Mouse (Mus musculus): ENCODE data around the gene Dpp9. TPM values are rescaled to one million over a fixed set of nuclear protein-coding genes. Genes with fewer than 3 reads are reported as not detected.
A peak's percentile ranks its signal among the peaks of the same experiment; 100 is the strongest.
"Not testable (repeated sequence)": the region's sequence is repeated elsewhere in the genome, so short reads cannot be mapped to it uniquely, and the experiment has no call there.

Gene Dpp9
- polyA plus RNA-seq (2016; fragmentation: Nextera tagmentation; extraction: Ambion mirVana), result 41.0 and 43.9 TPM in 2 replicates

DNA sequence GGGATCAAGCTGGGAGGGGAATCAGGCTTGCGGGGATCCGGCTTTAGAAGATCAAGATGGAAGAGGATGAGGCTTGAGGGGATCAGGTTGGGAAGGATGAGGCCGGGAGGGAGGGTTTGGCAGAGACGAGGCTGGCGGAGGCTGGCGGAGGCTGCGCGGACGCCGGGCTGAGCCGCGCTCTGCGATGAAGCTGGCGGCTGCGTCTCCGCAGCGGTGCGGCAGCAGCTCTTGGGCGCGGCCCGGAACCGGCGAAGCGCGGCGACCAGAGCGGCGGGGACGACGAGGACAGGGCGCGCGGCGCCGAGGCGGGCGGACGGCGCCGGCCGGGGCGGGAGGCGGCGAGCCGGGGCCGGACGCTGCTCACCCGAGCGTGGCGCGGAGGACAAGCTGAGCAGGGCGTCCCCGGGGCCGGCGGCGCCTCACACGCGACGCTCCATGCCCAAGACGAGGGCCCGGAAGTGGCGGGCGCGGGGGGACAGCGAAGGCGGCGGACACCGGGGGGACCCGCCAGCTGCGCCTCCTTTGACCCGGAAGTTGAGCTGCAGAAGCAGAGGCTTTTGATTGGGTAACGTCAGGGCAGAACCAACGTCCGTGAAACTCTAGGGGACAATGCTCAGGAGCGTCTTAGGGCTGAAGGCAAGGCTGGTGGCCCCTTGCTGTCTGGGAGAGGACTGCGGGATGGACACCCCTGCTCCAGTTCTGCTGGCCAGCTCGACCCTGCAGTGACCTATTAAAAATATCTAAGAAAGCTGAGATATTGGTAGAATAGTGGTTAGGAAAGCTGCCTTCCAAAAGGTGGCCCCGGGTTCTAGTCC is at the start of gene Dpp9:
Dpp9 (minus strand) TSS at position 529 of the 815 bp plus-strand sequence.
- H3K9ac ChIP-seq (replicated peaks), result peak within 1 kb of the TSS; percentile 77
- peak within 1 kb of the TSS; percentile 82 for H3K4me3 ChIP-seq
- peaks cover 24% of the 10 kb centered on the region for H3K4me1 ChIP-seq
- peak; percentile 99 for ATAC-seq (ENCODE audit: low FRiP score, low read depth)
- no peaks in the 10 kb centered on the region for H3K36me3 ChIP-seq
- WGBS, result under 1% methylated on average over 73 of the region's 78 CpGs
- peak within 1 kb of the TSS; percentile 87 for H3K4me2 ChIP-seq (replicated peaks)
- no peaks in the 10 kb centered on the region for H3K9me3 ChIP-seq
- no peaks in the 10 kb centered on the region for H3K27me3 ChIP-seq
- peak within 1 kb of the TSS; percentile 85 for H3K27ac ChIP-seq (replicated peaks)

DNA sequence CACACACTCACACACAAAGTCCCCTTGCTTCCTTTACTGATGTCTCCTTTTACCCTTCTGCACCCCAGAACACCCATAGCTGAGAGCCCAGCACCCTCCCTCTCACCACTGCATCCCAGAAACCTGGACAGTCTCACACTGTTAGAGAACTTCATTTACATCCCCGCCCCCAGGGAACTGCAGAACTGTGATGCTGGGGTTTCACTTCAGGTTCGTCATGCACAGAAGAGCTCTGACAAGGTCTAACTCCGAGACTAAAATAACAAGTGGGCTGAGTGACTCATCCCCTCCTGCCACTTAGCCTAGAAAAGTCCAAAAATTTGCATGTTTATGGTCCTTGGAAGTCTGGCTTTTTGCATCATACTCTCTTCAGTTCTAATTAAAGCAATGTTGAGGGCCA is 47.6 kb upstream of the Dpp9 start:
- peaks cover 10% of the 10 kb centered on the region for H3K4me1 ChIP-seq
- no peak for ATAC-seq (ENCODE audit: low FRiP score, low read depth)
- no peak overlapping the region for H3K9ac ChIP-seq (replicated peaks)
- H3K27ac ChIP-seq (replicated peaks), result no peak overlapping the region
- peaks cover 23% of the 10 kb centered on the region for H3K36me3 ChIP-seq
- 74% methylated on average over 3 of the region's 3 CpGs for WGBS
- no peak overlapping the region for H3K4me3 ChIP-seq
- no peaks in the 10 kb centered on the region for H3K9me3 ChIP-seq
- H3K4me2 ChIP-seq (replicated peaks), result no peak overlapping the region
- no peaks in the 10 kb centered on the region for H3K27me3 ChIP-seq

DNA sequence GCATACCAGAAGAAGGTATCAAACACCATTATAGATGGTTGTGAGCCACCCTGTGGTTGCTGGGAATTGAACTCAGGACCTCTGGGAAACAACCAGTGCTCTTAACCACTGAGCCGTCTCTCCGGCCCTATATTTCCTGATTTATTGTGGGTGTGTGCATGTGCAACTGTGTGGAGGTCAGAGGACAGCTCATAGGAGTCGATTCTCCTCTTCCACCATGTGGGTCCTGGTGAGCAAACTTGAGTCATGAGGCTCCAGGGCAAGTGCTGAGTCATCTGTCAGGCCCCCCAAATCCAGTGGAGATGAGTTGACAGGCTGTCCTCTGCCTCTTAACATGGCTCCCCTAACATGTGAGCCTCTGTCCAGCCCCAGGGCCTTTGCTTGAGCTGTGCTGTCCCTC is 47.2 kb upstream of the Dpp9 start:
- peaks cover 14% of the 10 kb centered on the region for H3K4me1 ChIP-seq
- H3K27me3 ChIP-seq, result no peaks in the 10 kb centered on the region
- WGBS, result 91% methylated on average over 3 of the region's 3 CpGs
- peaks cover 27% of the 10 kb centered on the region for H3K36me3 ChIP-seq
- H3K27ac ChIP-seq (replicated peaks), result no peak overlapping the region
- H3K4me2 ChIP-seq (replicated peaks), result no peak overlapping the region
- ATAC-seq (ENCODE audit: low FRiP score, low read depth), result no peak
- no peaks in the 10 kb centered on the region for H3K9me3 ChIP-seq
- no peak overlapping the region for H3K9ac ChIP-seq (replicated peaks)
- no peak overlapping the region for H3K4me3 ChIP-seq

- Histone ChIP-seq H3K9me3 (no peaks in the 10 kb centered on the region), H3K4me3 (no peak overlapping the region), H3K4me1 (peaks cover 21% of the 10 kb centered on the region), H3K36me3 (peaks cover 36% of the 10 kb centered on the region), H3K9ac (replicated peaks) (no peak overlapping the region), H3K27me3 (no peaks in the 10 kb centered on the region), H3K27ac (replicated peaks) (no peak overlapping the region), H3K4me2 (replicated peaks) (no peak overlapping the region)
- 96% methylated on average over 4 of the region's 4 CpGs for WGBS
- ATAC-seq (ENCODE audit: low FRiP score, low read depth), result no peak
Observed at GRCm38 (mm10) chr17:56265011-56265410, 46.3 kb upstream of the Dpp9 start.

- Histone ChIP-seq H3K27ac (replicated peaks) (no peak overlapping the region), H3K27me3 (no peaks in the 10 kb centered on the region), H3K36me3 (peaks cover 46% of the 10 kb centered on the region), H3K9ac (replicated peaks) (no peak overlapping the region), H3K9me3 (no peaks in the 10 kb centered on the region), H3K4me2 (replicated peaks) (no peak overlapping the region), H3K4me1 (peaks cover 25% of the 10 kb centered on the region), H3K4me3 (no peak overlapping the region)
- ATAC-seq (ENCODE audit: low FRiP score, low read depth), result peak; percentile 55
- 23% methylated on average over 8 of the region's 8 CpGs for WGBS
Observed at GRCm38 (mm10) chr17:56264020-56264419, 45.3 kb upstream of the Dpp9 start.

DNA sequence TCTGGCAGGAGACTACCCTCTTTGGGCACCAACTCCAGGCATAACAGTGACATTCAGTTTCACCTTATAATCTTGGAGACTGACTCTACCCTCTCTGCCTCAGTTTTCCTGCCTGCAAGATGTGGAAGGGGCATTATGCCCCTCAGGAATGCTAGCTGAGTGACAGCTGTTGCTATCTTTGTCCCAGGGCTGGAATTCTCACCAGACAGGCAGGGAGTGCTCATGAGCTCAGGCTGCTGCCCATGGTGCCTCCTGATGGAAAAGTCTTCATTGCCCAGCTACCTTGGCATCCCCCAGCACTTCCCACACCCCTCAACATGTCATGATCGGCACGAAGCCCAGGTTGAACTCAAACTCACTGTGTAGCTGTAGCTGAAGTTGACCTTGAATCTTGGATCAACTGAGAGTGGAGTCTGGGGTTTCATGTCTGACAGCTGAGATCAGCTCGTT is 44.0 kb upstream of the Dpp9 start:
- Histone ChIP-seq H3K36me3 (peaks cover 54% of the 10 kb centered on the region), H3K9ac (replicated peaks) (no peak overlapping the region), H3K27me3 (no peaks in the 10 kb centered on the region), H3K4me1 (peaks cover 37% of the 10 kb centered on the region), H3K4me2 (replicated peaks) (no peak overlapping the region), H3K4me3 (no peak overlapping the region), H3K27ac (replicated peaks) (no peak overlapping the region), H3K9me3 (no peaks in the 10 kb centered on the region)
- 93% methylated on average over 3 of the region's 3 CpGs for WGBS
- no peak for ATAC-seq (ENCODE audit: low FRiP score, low read depth)

DNA sequence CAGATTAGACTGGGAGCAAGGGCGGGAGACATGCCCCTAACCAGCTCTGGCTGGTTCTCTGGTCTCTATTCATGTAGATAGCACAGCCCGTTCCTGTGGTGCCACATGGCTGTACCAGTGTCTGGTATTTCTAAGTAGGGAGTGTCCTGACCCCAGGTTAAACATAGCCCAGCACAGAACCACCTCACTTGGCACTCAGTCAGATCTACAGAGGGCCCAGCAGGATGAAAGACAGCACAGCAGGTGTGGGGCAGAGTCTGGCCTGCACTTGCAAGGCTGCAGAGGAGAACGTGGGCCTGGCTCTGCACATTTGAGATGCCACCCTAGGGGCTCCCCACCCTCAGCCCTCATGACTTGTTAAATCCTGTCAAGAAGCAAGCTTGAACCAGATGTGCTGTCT is 42.5 kb upstream of the Dpp9 start:
- Histone ChIP-seq H3K4me1 (peaks cover 42% of the 10 kb centered on the region), H3K9me3 (no peaks in the 10 kb centered on the region), H3K4me3 (no peak overlapping the region), H3K9ac (replicated peaks) (no peak overlapping the region; the same call in 1 of the 2 replicates), H3K27ac (replicated peaks) (no peak overlapping the region), H3K4me2 (replicated peaks) (no peak overlapping the region), H3K27me3 (no peaks in the 10 kb centered on the region), H3K36me3 (peaks cover 54% of the 10 kb centered on the region)
- WGBS, result 79% methylated on average over 3 of the region's 3 CpGs
- no peak for ATAC-seq (ENCODE audit: low FRiP score, low read depth)

DNA sequence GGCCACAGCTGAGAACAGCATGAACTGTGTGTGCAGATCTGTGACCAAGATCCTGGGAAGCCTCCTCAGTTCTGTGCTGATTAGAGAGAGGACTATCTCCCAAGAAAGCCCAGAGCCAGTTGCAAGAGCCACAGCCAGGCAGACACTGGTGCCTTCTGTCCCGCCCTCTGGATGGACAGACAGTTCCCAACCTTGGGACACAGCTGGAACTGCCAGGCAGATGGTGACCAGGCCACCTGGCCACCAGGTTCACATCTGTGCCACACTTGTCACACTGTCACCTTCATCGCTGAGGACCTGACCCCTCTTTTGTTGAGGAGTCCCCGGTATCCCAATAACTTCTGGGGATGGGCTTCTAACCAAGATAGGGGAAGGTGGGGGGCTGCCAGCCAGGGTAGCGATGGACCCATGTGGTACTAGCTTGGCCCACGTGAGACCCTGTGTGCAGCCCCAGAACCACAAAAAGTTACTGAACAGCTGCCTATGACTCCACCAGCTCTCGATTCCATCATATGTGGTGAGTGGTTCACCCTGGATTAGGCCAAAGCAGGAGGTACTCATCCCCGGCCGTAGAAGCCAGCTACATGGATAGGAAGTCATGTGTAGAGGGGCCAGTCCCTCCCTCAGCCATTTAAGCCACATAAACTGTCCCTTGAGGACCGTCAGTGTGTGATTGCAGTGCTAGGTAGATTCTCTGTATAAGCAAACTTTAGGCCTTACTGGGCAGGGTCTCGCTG is 40.8 kb upstream of the Dpp9 start:
- no peaks in the 10 kb centered on the region for H3K9me3 ChIP-seq

GRCm38 (mm10) chr17:56258812-56259211 is 40.1 kb upstream of the Dpp9 start:
- H3K27me3 ChIP-seq; H3K9me3 ChIP-seq; H3K4me2 ChIP-seq (replicated peaks); ATAC-seq (ENCODE audit: low FRiP score, low read depth); H3K9ac ChIP-seq (replicated peaks); H3K4me3 ChIP-seq; H3K27ac ChIP-seq (replicated peaks): not testable (repeated sequence)
- peaks cover 39% of the 10 kb centered on the region for H3K4me1 ChIP-seq
- WGBS, result 75% methylated on average over 2 of the region's 2 CpGs
- peaks cover 50% of the 10 kb centered on the region for H3K36me3 ChIP-seq

More for the DNA sequence above, 40.8 kb upstream of the Dpp9 start:
- H3K9ac ChIP-seq (replicated peaks), result no peak overlapping the region
- no peak for ATAC-seq (ENCODE audit: low FRiP score, low read depth)
- no peak overlapping the region for H3K4me3 ChIP-seq
- no peaks in the 10 kb centered on the region for H3K27me3 ChIP-seq
- H3K27ac ChIP-seq (replicated peaks), result no peak overlapping the region
- peaks cover 50% of the 10 kb centered on the region for H3K36me3 ChIP-seq
- 92% methylated on average over 10 of the region's 10 CpGs for WGBS
- H3K4me1 ChIP-seq, result peaks cover 42% of the 10 kb centered on the region
- H3K4me2 ChIP-seq (replicated peaks), result no peak overlapping the region

- H3K27ac ChIP-seq (replicated peaks); H3K9me3 ChIP-seq; ATAC-seq (ENCODE audit: low FRiP score, low read depth); H3K9ac ChIP-seq (replicated peaks); H3K4me3 ChIP-seq; H3K4me2 ChIP-seq (replicated peaks); H3K27me3 ChIP-seq: not testable (repeated sequence)
- 91% methylated on average over 19 of the region's 19 CpGs for WGBS
- H3K4me1 ChIP-seq, result peaks cover 39% of the 10 kb centered on the region
- H3K36me3 ChIP-seq, result peaks cover 49% of the 10 kb centered on the region
Observed at GRCm38 (mm10) chr17:56258269-56258668, 39.6 kb upstream of the Dpp9 start.

GRCm38 (mm10) chr17:56257181-56257894 is 38.6 kb upstream of the Dpp9 start:
- Histone ChIP-seq H3K4me1 (peaks cover 39% of the 10 kb centered on the region), H3K9me3 (no peaks in the 10 kb centered on the region), H3K4me2 (replicated peaks) (peak overlapping the region; percentile 98), H3K36me3 (peaks cover 41% of the 10 kb centered on the region), H3K27ac (replicated peaks) (peak overlapping the region; percentile 66), H3K9ac (replicated peaks) (peak overlapping the region; percentile 72), H3K27me3 (no peaks in the 10 kb centered on the region), H3K4me3 (peak overlapping the region; percentile 75)
- 13% methylated on average over 56 of the region's 58 CpGs for WGBS
- ATAC-seq (ENCODE audit: low FRiP score, low read depth), result peak; percentile 3; the same call in 1 of the 2 replicates

All from midbrain, embryonic 12.5 days (tissue).